1 mouse cellular context compared by ENCODE assay signal in the genomic region with DNA sequence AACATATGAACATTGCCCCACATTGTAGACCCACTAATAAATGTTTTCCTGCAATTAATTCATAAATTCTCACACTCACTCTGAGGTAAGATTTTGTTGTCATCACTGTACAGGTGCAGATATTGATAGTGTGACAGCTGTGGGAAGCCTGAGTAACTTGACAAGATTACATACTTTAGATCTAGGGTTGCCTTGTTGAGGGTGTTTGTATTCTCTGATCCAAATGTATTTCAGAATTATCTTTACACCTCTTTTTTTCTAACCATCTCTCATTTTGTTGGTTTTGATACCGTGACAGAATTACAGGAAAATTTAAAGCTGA.
TF ChIP-seq lines count a peak whose summit lies in the region.

No protein-coding gene starts in this region.

TF ChIP-seq in MEL, 35 proteins besides CTCF, POLR2A, EP300 and RAD21 (continued from another document):
- no peak for TF ChIP-seq USF2 (IDR thresholded peaks at IDR 0.05; ENCODE audit: borderline replicate concordance in 1 of 2, insufficient read depth in 1 of 2, low read depth in 1 of 2, low read length in 2 of 2)
- TF ChIP-seq MAX (IDR thresholded peaks at IDR 0.05; ENCODE audit: low read length): no peak
- no peak for TF ChIP-seq E2F4 (IDR thresholded peaks at IDR 0.05; ENCODE audit: borderline replicate concordance, low read depth, low read length)
- no peak for TF ChIP-seq USF1 (IDR thresholded peaks at IDR 0.05; ENCODE audit: low read depth, low read length)
- TF ChIP-seq JUND (IDR thresholded peaks at IDR 0.05; ENCODE audit: low read depth, low read length): no peak
- TF ChIP-seq ETS1 (IDR thresholded peaks at IDR 0.05; ENCODE audit: low read depth, low read length): peak; percentile 71
- TF ChIP-seq POLR2AphosphoS2 (IDR thresholded peaks at IDR 0.05; ENCODE audit: low read length): no peak
- no peak for TF ChIP-seq NRF1 (IDR thresholded peaks at IDR 0.05; ENCODE audit: insufficient read depth, low read depth, low read length, poor library complexity, severe bottlenecking)
- TF ChIP-seq GABPA (IDR thresholded peaks at IDR 0.05; ENCODE audit: low read depth, low read length): no peak
- peak; percentile 5; the same call in 1 of the 2 replicates for TF ChIP-seq MAFK (IDR thresholded peaks at IDR 0.05; ENCODE audit: borderline replicate concordance, low read depth, low read length)
- no peak for TF ChIP-seq MXI1 (IDR thresholded peaks at IDR 0.05; ENCODE audit: low read depth, low read length)
- TF ChIP-seq CHD1 (IDR thresholded peaks at IDR 0.05; ENCODE audit: low read depth, low read length): no peak
- peak; percentile 23 for TF ChIP-seq TAL1 (IDR thresholded peaks at IDR 0.05; ENCODE audit: low read length)
- no peak for TF ChIP-seq CHD2 (IDR thresholded peaks at IDR 0.05; ENCODE audit: low read length)
- TF ChIP-seq TCF12 (IDR thresholded peaks at IDR 0.05; ENCODE audit: low read depth, low read length): peak; percentile 41; the same call in 1 of the 2 replicates
- TF ChIP-seq ZC3H11A (IDR thresholded peaks at IDR 0.05; ENCODE audit: low read depth, low read length): no peak
- no peak for TF ChIP-seq ZMIZ1 (IDR thresholded peaks at IDR 0.05; ENCODE audit: low read depth, low read length)
- no peak for TF ChIP-seq ZKSCAN1 (IDR thresholded peaks at IDR 0.05; ENCODE audit: low read depth, low read length)
- no peak for TF ChIP-seq KAT2A (conservative IDR thresholded peaks at IDR 0.05; ENCODE audit: low read depth, low read length)
TF ChIP-seq in MEL: peak in this region for 6.
